Mouse (Mus musculus) embryonic facial prominence, embryonic 10.5 days (tissue): ENCODE results near the gene Gm49368. TPM values are rescaled to one million over a fixed set of nuclear protein-coding genes. Genes with fewer than 3 reads are reported as not detected.

ENCODE experiments used
- DNase-seq: peaks from one replicate; pipeline ENCODE4 v3.0.0-alpha.2; 2017; ENCODE audit warnings: low spot score
- H3K27ac ChIP-seq: fragments of 300-500 bp; sonication (generic); replicated peaks from 2 replicates; pipeline ENCODE4 v1.5.1; 2016; ENCODE audit warnings: mild to moderate bottlenecking
- H3K27me3 ChIP-seq: fragments of 300-500 bp; sonication (generic); replicated peaks from 2 replicates; pipeline ENCODE4 v1.6.1; 2016; ENCODE audit warnings: low read depth, mild to moderate bottlenecking; ENCODE audit not compliant: poor library complexity, severe bottlenecking
- H3K36me3 ChIP-seq: fragments of 300-500 bp; sonication (generic); replicated peaks from 2 replicates; pipeline ENCODE4 v1.6.1; 2016; ENCODE audit warnings: mild to moderate bottlenecking, moderate library complexity
- H3K4me1 ChIP-seq: fragments of 300-500 bp; sonication (generic); 2 replicates; pipeline ENCODE4 v1.6.1; 2016
- H3K4me3 ChIP-seq: fragments of 300-500 bp; sonication (generic); 2 replicates; pipeline ENCODE4 v1.5.1; 2016; ENCODE audit warnings: mild to moderate bottlenecking, moderate library complexity
- H3K9me3 ChIP-seq: fragments of 300-500 bp; sonication (generic); 2 replicates; pipeline ENCODE4 v1.6.1; 2016; ENCODE audit warnings: mild to moderate bottlenecking
- WGBS: fragments of 180-500 bp; shearing (Covaris S2); methylation state at CpG from one replicate; pipeline ENCODE4 v1.1.7; 2016; 5-methylcytosine and 5-hydroxymethylcytosine counted together
- polyA plus RNA-seq: library from polyadenylated mRNA; unstranded; fragments of >200 nt; fragmentation: Nextera tagmentation; extraction: Ambion mirVana; gene quantifications from 2 replicates; pipeline ENCODE4 v1.2.1, GENCODE M21; 2016

The Gm49368 gene
- polyA plus RNA-seq, 1 experiment from 2014 or later = not detected

DNA sequence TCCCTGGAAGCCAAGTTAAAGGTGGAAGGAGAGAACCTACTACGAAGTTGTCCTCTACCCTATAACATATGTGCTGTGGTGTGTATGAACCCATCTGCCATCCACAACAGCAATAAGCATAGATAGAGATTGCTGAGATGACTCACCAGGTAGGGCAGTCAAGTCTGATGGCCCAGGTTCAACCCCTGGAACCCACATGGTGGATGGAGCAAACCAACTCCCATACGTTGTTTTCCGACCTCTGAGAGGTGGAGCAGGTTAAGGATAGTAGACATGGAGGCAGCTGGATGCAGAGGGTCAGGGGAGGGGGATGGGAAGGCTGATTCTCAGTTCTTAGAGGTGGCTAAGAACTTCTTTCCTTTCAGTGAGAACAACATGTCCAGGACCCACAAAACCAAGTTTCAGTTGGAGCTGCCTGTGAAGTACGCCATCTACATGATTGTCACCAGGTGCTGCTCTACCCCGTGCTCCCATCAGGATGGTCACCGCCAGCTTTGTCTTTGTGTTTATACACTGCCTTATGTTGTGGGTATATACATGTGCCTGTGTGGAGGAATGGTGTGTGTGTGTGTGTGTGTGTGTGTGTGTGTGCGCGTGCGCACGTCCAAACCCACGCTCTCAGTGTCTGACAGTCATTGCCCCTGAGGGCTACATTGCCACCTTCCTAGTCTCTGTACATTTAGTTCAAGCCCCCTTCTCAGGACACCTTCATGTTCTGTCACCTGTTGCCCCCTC lies 52.1 kb downstream of the Gm49368 start:
- H3K27me3 ChIP-seq = no peaks in the 10 kb centered on the region
- no peaks in the 10 kb centered on the region for H3K9me3 ChIP-seq
- no peak overlapping the region for H3K4me3 ChIP-seq
- H3K27ac ChIP-seq = no peak overlapping the region
- no peaks in the 10 kb centered on the region for H3K36me3 ChIP-seq
- 92% methylated on average over 11 of the region's 11 CpGs for WGBS
- no peak for DNase-seq
- no peaks in the 10 kb centered on the region for H3K4me1 ChIP-seq

DNA sequence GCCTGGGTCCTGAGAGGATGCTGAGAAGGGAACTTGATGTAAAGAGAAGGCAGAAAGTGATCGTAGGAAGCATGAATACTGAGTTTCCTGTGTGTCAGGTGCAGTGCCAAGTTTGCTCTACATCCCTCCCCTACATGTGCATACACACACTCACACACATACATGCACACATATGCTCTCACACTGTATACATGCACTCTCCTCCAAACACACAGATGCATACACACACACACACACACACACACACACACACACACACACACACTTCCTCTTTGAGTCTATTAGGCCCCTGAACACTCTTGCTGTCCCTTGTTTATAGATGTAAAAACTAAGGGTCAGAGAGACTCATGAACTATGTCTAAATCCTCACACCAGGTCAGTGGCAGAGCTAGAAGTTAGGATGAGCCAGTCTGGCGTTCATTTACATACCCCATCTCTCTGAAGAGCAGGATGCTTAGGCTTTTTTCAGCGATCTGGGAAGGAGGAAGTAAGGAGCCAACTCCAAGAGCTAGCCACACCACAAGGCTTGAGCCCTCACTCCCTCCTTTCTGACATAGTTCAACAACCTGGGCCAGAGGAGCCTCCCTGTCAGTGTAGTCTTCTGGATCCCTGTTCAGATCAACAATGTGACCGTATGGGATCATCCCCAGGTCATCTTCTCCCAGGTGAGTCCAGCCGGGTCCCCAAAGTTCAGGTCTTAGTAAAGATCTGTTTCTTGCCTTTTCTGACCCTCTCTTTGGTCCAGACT lies 52.9 kb downstream of the Gm49368 start:
- Histone ChIP-seq H3K27ac (no peak overlapping the region), H3K9me3 (no peaks in the 10 kb centered on the region), H3K36me3 (no peaks in the 10 kb centered on the region), H3K27me3 (no peaks in the 10 kb centered on the region), H3K4me3 (no peak overlapping the region), H3K4me1 (no peaks in the 10 kb centered on the region)
- WGBS = 75% methylated on average over 5 of the region's 5 CpGs
- no peak for DNase-seq

GRCm38 (mm10) chr7:128116396-128116795 lies 53.9 kb downstream of the Gm49368 start:
- no peaks in the 10 kb centered on the region for H3K27me3 ChIP-seq
- 90% methylated on average over 5 of the region's 5 CpGs for WGBS
- no peak for DNase-seq

GRCm38 (mm10) chr7:128119726-128120490 lies 57.4 kb downstream of the Gm49368 start:
- Histone ChIP-seq H3K36me3 (no peaks in the 10 kb centered on the region), H3K4me3 (no peak overlapping the region), H3K4me1 (no peaks in the 10 kb centered on the region), H3K27ac (no peak overlapping the region), H3K9me3 (no peaks in the 10 kb centered on the region), H3K27me3 (no peaks in the 10 kb centered on the region)
- 86% methylated on average over 6 of the region's 6 CpGs for WGBS
- DNase-seq = no peak

More at GRCm38 (mm10) chr7:128116396-128116795, 53.9 kb downstream of the Gm49368 start:
- Histone ChIP-seq H3K9me3 (no peaks in the 10 kb centered on the region), H3K27ac (no peak overlapping the region), H3K4me1 (no peaks in the 10 kb centered on the region), H3K4me3 (no peak overlapping the region), H3K36me3 (no peaks in the 10 kb centered on the region)

- no peak within 1 kb of the TSS for H3K27ac ChIP-seq
- H3K9me3 ChIP-seq = no peaks in the 10 kb centered on the region
- H3K4me1 ChIP-seq = no peaks in the 10 kb centered on the region
- no peak for DNase-seq
- WGBS = 81% methylated on average over 8 of the region's 8 CpGs
- H3K36me3 ChIP-seq = no peaks in the 10 kb centered on the region
- no peak within 1 kb of the TSS for H3K4me3 ChIP-seq
- no peaks in the 10 kb centered on the region for H3K27me3 ChIP-seq
Measured at GRCm38 (mm10) chr7:128128741-128129720, 66.5 kb downstream of the Gm49368 start, which contains the start of gene Itgax. Itgax (plus strand) TSS chr7:128129547.

- H3K27ac ChIP-seq = no peak overlapping the region
- no peaks in the 10 kb centered on the region for H3K4me1 ChIP-seq
- H3K9me3 ChIP-seq = no peaks in the 10 kb centered on the region
- no peak overlapping the region for H3K4me3 ChIP-seq
- H3K27me3 ChIP-seq = no peaks in the 10 kb centered on the region
- 88% methylated on average over 5 of the region's 5 CpGs for WGBS
- DNase-seq = no peak
- H3K36me3 ChIP-seq = no peaks in the 10 kb centered on the region
Measured at GRCm38 (mm10) chr7:128132148-128132547, 69.7 kb downstream of the Gm49368 start.

GRCm38 (mm10) chr7:128133596-128133995 lies 71.1 kb downstream of the Gm49368 start:
- H3K36me3 ChIP-seq = no peaks in the 10 kb centered on the region
- H3K9me3 ChIP-seq = no peaks in the 10 kb centered on the region
- no peaks in the 10 kb centered on the region for H3K4me1 ChIP-seq
- no peak overlapping the region for H3K4me3 ChIP-seq
- no peak for DNase-seq
- WGBS = 86% methylated on average over 2 of the region's 2 CpGs
- no peaks in the 10 kb centered on the region for H3K27me3 ChIP-seq
- no peak overlapping the region for H3K27ac ChIP-seq

DNA sequence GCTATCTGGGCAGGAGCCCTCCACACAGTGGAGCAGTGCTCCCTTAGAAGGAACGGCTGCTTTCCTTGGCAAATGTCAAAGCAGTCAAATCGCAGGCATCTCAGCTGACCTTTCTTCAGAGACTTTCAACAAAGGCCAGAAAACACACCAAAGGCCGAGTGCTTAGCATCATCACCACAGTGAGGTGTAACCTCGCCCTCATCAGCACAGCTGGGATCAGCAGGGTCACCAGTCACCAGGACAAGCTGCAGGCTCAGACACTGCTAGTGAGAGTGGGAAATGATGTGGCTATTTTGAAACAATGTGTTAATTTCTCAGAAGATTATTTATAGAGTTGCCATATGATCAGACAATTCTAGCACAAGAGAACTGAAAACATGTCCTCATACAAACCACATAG lies 74.4 kb downstream of the Gm49368 start:
- Histone ChIP-seq H3K36me3 (no peaks in the 10 kb centered on the region), H3K4me1 (no peaks in the 10 kb centered on the region), H3K9me3 (no peaks in the 10 kb centered on the region), H3K4me3 (no peak overlapping the region), H3K27ac (no peak overlapping the region), H3K27me3 (no peaks in the 10 kb centered on the region)
- 66% methylated on average over 4 of the region's 4 CpGs for WGBS
- no peak for DNase-seq

DNA sequence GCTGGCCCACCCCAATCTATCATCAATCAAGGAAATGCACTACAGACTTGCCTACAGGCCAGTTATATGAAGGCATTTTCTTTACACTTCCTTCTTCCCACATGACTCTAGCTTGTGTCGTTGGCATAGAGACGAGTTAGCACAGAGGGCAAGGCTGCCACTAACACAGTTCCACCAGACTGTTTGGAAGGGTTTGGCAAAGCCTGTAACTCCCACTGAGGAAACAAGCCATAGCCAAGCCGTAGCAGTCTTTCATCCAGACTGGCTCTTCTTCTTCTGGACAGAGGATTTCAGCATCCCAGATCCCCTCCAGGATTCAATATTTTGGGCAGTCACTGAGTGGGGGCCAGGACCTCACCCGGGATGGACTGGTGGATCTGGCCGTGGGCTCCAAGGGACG lies 77.1 kb downstream of the Gm49368 start:
- no peaks in the 10 kb centered on the region for H3K36me3 ChIP-seq
- WGBS = 91% methylated on average over 6 of the region's 6 CpGs
- H3K4me3 ChIP-seq = no peak overlapping the region
- H3K27ac ChIP-seq = no peak overlapping the region
- no peak for DNase-seq
- H3K4me1 ChIP-seq = no peaks in the 10 kb centered on the region
- no peaks in the 10 kb centered on the region for H3K27me3 ChIP-seq
- no peaks in the 10 kb centered on the region for H3K9me3 ChIP-seq

DNA sequence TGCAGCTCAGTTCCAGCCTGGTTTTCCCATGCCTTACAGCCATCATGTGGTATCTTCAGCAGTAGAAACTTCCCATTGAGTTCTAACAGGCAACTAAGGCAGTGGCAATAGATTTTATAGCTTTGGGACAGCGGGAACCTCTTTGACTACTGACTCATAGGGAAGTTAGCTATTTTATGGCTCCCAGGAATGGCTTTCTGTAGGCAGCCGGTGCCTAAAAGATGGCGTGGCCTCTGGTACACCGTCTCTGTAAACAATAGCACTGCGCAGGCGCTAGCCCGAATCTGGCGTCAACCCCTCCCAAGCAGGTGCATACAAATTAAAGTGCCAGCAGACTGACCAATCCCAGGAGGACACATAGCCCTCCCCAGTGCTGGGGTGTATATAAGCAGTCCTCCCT lies 88.5 kb downstream of the Gm49368 start:
- Histone ChIP-seq H3K4me3 (no peak overlapping the region), H3K9me3 (no peaks in the 10 kb centered on the region), H3K27me3 (no peaks in the 10 kb centered on the region), H3K36me3 (no peaks in the 10 kb centered on the region), H3K27ac (no peak overlapping the region), H3K4me1 (no peaks in the 10 kb centered on the region)
- DNase-seq = no peak
- WGBS = 93% methylated on average over 8 of the region's 8 CpGs

GRCm38 (mm10) chr7:128154076-128154475 lies 91.6 kb downstream of the Gm49368 start, which contains the start of gene Itgad:
Itgad (plus strand) TSS chr7:128154376.
- Histone ChIP-seq H3K36me3 (no peaks in the 10 kb centered on the region), H3K9me3 (no peaks in the 10 kb centered on the region), H3K4me1 (no peaks in the 10 kb centered on the region), H3K27ac (no peak within 1 kb of the TSS), H3K4me3 (no peak within 1 kb of the TSS), H3K27me3 (no peaks in the 10 kb centered on the region)
- no peak for DNase-seq
- 93% methylated on average over 21 of the region's 21 CpGs for WGBS

- Histone ChIP-seq H3K27me3 (no peaks in the 10 kb centered on the region), H3K4me3 (no peak overlapping the region), H3K36me3 (no peaks in the 10 kb centered on the region), H3K4me1 (no peaks in the 10 kb centered on the region), H3K9me3 (no peaks in the 10 kb centered on the region), H3K27ac (no peak overlapping the region)
- no peak for DNase-seq
- WGBS = 73% methylated on average over 10 of the region's 10 CpGs
Measured at GRCm38 (mm10) chr7:128154924-128155323, 92.4 kb downstream of the Gm49368 start.
